Mouse (Mus musculus) ovary, postnatal 14 days (tissue): ENCODE results near the gene Acan.

Experiments
- DNase-seq: peaks from one replicate; pipeline ENCODE4 v3.0.0; 2022; ENCODE audit warnings: low spot score

Acan gene

DNA sequence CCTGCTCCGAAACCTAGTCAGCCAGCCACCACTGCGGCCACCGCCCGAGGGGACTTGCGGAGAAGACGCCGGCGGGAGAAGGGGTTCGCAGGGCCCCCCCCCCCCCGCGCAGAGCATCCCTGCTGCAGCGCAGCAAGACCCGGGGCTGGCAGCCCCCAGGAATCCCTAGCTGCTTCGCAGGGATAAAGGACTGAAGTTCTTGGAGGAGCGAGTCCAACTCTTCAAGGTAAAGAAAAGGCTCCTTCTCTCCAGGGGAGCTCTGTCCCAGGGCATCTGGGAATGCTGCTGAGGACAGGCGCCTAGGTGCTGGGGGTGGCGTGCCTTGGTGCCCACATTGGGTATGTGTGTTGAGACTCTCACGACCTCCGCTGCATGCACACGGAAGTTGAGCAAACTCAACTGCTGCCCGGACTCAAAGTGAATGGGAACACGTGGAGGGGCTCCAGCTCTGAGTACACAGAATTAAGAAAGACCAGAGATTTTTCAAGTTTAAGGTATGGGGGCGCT lies at the start of gene Acan:
TSS of gene Acan (plus strand) at position 101 of the 507 bp plus-strand sequence.
- no peak for DNase-seq

- no peak for DNase-seq
Observed at GRCm38 (mm10) chr7:79021293-79021905, 31.9 kb upstream of the Acan start.

DNA sequence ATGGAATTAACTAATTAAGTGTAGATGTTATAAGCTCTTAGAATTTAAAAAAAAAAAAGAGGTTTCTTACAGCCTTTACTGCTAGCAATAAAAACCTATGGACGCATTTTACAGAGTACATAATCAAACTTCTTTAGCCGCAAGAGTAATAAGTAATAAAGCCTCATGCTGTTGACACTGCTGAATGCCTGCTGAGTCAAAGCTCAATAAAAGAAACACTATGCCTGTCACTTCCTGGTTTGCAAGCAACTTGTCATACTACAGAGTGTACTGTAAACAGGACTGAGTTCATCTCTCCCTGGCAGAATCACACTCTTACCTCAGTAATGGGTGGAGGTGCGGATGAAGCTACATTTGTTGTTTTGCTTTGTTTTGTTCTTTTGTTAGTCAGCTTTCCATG lies 24.1 kb upstream of the Acan start:
- no peak for DNase-seq

DNA sequence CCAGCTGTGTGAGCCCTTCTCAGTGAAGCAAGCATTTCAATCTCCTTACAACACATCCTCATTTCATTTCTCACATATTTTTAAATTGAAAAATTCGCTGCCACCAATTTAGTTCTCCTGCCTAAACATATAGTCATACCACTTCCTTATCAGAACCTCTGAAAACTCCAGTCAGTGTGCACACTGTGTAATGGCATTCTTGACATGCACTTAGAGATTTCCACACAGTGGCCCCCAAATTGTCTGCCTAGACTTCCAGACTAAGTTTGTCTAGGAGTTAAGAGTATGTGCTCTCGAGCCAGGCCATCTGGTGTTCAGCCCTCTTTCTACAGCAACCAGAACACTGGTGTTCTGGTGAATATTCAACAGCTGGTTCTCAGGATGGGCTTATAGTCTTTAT lies 19.5 kb upstream of the Acan start:
- no peak for DNase-seq

GRCm38 (mm10) chr7:79034521-79034920 lies 18.8 kb upstream of the Acan start:
- no peak for DNase-seq

DNA sequence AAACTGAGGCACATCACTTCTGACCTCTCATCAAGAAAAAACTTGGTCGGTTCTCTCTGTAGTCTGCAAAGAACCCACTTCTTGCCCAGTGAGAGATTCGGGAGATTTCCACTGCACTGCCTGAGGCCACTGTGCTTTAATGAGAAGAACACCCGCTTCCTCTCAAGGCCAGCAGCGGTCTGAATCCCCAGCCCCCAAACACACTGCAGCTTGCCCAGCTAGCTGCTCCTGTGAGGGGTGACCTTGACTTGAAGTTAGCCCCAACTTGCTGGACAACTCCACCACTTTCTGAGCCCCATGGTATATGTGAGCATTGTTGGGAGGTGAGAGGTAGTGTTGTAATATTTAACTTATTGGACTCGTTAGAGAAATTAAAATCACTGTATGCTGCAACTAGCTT lies 1.2 kb upstream of the Acan start:
- DNase-seq: no peak

DNA sequence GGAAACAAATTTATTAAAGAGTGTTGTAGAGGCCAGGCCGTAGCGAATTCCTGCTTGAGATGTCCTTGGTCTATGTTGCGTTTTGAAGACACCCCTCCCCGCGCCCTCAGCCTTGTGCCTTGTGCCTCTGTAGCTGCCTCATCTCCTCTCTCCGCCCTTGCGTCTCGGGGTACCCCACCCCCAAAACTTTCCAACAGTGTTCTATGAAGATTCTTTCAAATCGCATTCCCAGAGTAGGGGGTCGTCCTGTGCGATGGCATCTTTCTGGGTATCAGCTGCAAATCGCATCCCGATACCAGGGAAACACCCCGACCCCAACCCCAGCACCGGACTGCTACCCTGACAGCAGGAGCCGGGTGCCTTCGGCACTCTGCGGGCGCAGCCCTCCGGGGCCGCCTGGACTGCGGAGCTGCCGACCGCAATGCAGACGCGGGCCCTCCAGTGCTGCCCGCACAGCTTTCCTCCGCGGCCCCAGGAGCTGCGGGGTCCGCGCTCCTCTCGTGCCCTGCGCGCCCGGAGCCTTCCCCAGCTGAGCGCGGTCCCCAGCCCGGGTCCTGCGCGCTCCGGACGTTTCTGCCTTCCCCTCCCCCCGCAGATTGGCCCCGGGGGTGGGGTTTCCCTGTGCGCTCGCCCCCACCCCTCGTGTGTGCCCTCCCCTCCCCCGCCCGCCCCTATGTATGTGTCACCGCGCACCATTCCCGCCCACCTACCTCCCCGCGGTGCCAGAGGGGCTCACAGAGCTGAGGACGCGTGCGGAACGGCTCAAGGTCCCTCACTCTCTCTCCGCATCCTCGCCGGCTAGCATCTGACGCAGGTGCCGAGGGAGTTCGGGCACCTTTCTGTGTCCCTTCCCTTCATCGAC lies 531 bp upstream of the Acan start:
- no peak for DNase-seq

- DNase-seq: no peak
Observed at GRCm38 (mm10) chr7:79054111-79054510, 828 bp downstream of the Acan start.

DNA sequence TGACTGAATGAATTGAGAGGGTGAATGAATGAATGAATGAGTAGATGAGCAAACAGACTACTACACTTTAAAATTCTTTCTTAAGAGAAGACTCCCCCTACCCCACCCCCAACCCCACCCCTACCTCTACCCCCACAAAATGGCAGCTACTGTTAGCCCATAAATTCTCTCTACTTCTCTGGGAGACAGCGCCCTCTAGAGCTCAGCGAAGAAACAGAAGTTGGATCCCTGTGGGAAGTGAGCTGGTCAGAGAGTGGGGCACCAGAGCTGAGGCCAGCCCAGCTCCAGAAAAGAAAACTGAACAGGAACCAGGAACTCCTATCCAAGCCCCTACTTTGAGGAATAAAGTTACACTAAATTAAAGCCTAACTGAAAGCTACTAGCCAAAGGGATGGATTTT lies 5.3 kb downstream of the Acan start:
- no peak for DNase-seq

DNA sequence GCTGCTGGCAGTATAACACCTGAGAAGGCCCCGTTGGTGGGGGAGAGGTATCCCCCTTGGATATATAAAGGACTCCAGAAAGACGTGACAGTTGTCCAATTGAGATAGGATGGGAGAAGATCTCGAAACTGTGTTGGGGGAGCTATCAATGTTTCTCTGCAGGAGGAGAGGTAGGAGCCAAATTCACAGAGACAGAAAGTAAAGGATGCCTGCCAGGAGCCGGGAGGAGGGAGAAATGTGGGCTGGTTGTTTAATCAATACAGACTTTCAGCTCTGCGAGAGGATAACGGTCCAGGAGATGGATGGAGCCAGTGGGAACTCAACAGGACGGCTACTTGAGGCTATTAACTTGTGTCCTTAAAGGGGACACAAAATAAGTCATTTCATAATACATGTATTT lies 14.2 kb downstream of the Acan start:
- DNase-seq: no peak

DNA sequence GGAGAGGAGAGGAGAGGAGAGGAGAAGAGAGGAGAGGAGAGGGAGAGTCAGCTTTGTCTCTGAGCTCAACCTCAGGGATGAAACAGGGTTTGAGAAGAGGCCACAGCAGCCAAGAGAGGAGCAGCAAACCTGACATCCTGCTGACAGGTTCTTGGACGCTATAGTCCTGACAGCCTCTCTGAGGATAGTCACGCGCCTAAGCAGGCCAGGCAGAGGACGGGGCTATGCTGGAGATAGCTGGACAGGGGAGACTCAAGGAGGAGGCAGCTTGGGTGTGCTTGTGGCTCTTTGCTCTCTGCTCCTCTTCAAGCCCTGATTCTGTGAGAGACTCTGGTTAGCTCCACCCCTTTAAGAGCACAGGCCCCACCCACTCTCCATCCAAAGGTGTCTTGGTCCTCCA lies 14.9 kb downstream of the Acan start:
- no peak for DNase-seq

GRCm38 (mm10) chr7:79079212-79079611 lies 25.9 kb downstream of the Acan start:
- DNase-seq: no peak

DNA sequence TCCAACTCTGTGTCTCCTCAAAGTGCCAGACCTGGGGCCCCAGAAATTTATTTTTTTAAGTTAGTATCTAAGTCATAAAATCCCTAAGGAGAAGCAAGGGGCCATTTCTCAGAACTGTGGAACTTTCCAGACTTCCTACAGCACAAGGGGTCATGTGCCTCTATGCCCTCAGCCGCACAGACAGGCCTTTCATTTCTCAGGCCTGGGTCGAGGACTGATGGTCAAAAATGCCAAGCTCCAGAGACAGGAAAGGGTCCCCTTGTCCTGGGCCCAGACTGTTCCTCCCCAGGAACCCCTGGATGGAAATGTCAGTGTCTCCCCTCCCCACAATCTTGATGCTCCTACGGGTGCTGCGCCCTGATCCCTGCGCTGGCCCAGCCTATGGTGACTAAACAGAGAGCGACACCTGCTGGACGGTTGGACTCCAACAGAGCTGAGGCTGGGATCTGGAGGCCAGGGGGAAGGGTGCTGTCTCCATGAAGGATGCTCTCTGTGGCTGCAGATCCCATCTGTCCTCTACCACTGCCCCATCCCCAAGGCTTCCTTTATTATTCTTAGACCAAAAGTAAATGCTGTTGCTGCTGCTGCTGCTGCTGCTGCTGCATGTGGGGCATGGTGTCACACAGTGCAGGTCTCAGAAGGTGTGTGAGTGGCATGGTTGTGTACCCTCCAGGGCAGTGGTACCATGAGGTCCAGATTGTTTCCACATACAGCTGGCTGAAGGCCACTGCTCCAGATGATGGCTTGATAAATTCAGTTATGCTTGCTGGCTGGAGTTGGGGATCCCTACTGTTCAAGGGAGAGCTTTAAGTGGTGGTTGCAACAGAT lies 27.5 kb downstream of the Acan start:
- DNase-seq: peak; percentile 50

DNA sequence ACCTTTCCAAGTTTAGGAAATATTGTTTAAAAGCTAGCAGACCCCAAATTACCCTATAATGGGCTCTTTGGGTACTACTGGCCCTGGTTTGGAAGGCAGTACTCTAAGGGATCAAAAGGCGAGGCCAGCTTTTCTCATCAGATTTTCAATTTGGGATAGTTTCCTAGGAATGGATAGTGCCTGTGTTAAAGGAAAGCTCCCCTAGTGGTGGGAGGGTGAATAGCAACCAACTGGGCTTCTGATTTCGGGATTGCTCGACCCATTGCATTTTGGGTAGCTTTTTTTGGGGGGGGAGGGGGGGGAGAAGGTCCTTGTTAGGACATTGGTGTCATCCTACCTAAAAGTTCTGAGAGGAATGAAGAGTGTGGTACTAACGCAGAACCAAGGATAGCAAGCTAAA lies 35.8 kb downstream of the Acan start:
- peak; percentile 3 for DNase-seq

GRCm38 (mm10) chr7:79096492-79096891 lies 43.2 kb downstream of the Acan start:
- DNase-seq: no peak

DNA sequence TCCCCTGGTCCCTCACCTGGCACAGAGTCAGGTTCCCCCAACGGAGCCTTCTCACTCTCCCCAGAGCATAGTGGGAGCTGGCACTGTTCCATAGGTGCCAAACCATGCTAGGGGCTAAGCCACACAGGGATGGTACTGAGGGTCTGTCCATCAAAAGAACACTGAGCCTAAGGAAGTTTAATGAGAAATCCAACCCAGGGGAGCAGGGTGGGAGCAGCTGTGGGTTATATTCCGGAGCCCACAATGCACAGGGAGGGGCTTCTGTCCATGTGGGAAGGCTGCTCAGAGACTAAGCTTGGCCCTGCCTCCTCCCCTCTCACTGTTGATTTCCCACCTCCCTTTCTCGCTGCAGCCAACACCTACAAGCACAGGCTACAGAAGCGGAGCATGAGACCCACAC lies 60.6 kb downstream of the Acan start:
- DNase-seq: no peak

- no peak for DNase-seq
Observed at GRCm38 (mm10) chr7:79123465-79123864, 70.2 kb downstream of the Acan start.

GRCm38 (mm10) chr7:79129883-79130282 lies 76.6 kb downstream of the Acan start:
- DNase-seq: no peak

- no peak for DNase-seq
Observed at GRCm38 (mm10) chr7:79130385-79130784, 77.1 kb downstream of the Acan start.

- no peak for DNase-seq
Observed at GRCm38 (mm10) chr7:79130843-79131444, 77.7 kb downstream of the Acan start, which contains the start of gene Hapln3. Hapln3 (minus strand) TSS chr7:79131018.

DNA sequence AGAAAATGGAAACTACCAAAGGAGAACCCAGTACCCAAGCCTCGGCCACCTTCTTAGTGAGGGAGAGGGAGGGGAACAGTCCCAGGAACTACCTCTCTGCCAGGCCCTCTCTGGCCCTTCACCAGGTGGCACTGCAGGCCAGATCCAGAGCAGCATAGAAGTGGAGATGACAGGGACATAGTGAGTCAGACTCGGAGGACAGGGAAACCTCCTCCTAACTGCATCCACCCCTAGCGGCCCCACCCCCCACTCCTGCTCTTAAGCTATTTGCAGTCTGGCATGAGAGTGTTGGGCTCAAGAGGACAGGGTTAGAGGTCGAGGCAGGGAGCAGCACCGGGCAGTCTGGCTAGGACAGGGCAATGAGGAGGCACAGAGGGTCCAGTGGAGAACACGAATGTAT lies 80.1 kb downstream of the Acan start:
- DNase-seq: no peak

GRCm38 (mm10) chr7:79139328-79139824 lies 86.1 kb downstream of the Acan start:
- no peak for DNase-seq
